Mouse (Mus musculus) embryo, embryonic 10.5 days (tissue): ENCODE results near the gene Sytl4.
A peak's percentile ranks its signal among the peaks of the same experiment; 100 is the strongest.

Source experiments
- DNase-seq: peaks from one replicate; pipeline ENCODE4 v3.0.0-alpha.2; 2015; ENCODE audit warnings: low spot score

Gene Sytl4

DNA sequence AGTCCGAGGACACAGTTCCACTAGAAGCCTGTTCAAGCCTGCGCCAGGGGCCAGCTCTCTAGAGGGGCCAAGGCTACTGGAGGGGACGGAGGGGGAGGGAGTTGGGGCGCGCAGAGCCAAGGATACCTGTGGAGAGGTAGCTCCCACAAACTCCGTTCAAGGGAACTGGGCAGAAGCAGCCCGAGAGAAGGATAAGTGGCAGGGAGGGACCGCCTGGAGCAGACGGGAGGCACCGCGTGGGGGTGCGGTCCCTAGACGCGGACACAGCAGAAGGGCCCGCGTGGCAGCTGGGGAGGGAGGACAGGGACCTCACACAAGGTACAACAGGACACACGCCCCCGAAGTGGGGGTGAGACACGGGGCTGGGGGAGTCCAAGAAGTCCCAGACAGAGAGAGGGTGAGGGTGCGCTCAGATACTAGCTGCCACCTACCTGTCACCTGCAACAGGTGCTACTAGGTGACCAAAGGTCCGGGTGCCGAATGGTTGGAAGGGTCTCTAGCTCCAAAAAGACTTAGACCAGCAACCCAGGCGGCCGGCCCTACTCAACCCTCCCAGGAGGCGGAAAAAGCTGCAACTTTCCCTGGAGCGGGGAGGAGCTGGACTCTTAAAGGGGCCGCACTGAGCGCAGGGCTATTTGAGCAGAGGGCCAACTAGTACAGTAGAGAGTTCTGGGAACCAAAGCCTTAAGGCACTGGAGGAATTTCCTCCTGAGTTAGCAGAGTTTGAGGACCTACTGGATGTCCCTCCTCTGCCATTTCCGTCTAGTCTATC, at the start of gene Sytl4:
Gene Sytl4 (minus strand): TSS at position 582 of the 772 bp plus-strand sequence.
- DNase-seq: peak; percentile 63

DNA sequence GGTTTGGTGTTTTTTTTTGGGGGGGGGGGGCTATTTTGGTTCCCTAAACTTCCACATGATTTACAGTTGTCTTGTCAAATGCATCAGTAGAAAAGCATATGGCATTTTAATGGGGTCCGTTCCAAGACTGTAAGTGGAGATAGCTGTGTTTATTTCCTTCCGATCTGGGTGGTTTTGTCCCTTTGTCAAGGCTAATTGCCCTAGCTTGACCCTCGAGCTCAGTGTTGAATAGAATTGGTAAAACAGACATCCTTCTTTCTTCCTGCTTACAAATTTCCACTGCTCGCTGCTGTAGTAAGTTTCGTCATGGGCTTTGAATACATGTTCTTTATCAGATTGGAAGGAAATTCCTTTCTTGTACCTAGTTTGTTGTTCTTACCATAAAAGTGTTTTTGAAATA, 39.1 kb upstream of the Sytl4 start:
- DNase-seq: peak; percentile 6

DNA sequence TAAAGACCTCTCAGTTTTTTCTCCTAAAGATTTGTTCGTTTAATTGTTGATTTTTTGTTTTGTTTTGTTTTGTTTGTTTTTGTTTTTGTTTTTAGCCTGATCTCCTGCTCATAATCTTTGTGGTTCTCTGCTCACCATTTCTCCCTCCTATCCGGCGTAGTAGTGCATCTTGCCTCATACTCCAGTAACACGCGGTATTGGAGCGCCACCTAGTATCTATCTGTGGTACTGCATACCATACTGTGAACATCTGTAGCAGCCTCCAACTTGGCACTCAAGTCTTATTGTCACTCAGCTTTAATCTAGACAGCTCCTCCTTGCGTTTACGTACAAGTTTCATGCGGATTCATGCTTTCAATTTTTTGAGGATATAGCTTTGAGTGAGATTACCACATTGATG, 37.4 kb upstream of the Sytl4 start:
- peak; percentile 82 for DNase-seq

DNA sequence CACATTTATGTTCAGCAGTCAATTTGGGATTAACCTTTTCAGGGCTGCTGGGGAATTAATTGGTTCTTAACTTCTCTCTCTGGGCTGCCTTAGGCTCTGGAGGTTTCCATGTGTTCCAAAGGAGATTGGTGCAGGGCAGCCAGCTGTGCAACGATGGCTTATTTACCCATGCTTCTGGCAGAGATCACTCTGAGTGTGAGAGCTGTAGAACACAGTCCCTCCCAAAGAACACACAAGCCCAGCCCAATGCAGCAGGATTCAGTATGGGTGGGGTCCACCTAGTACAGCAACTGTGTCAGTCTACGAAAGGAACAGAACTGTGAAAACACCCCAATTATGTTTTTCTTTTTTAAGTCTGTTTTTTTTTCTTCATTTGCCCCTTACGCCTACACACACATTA, 14.3 kb upstream of the Sytl4 start:
- DNase-seq: no peak

DNA sequence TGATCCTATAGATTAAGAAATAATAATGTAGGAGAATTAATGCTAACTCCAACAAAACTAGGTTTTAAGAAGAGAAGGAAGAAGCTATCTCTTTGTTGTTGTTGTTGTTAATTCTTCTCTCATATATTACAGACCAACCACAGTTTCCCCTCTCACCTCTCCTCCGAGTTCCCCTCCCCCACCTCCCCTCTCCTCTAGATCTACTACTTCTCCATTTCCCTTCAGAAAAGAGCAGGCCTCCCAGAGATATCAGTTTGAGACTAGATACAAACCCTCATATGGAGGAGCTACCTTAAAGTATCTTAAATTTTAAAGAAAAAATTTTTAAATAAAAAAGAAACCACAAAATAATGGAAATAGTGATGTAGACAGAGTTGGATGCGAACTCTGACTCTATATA, 17.0 kb downstream of the Sytl4 start:
- DNase-seq: no peak

DNA sequence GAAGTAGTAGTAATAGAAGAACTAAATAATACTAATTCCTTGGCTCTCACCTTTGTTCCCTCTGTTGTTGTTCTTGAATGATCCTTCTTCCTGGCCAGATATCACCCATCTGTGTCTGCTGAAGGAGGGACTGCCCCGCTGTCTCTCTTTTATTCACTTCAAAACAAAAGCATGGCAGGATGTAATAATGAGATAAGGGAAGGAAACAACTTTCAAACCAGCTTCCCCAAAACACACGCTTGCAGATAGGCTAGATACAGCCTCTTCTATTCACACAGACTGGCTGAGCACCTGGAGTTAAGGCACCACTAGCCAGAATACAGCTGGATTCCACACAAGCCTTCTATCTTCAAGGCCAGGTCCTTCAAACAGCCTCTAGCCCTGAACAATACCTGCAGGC, 21.0 kb downstream of the Sytl4 start:
- DNase-seq: no peak

DNA sequence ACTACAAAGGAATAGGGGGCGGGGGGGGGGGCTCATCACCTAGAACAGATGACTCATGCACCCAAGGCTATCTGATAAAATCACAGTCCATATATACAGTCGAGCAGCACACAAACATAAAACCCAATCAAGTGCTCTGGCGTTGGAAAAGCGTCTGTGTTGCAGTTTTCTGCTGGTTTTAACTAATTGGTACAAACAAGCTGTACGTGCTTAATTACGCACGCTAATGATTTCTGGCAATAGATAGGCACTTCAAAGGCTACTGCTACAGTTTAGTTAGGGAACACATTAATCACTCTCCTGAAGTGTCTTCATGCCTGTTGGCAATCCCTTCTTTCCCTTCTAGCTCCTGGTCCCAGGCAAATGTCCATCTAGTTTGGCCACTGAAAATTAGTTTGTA, 27.0 kb downstream of the Sytl4 start:
- DNase-seq: no peak

DNA sequence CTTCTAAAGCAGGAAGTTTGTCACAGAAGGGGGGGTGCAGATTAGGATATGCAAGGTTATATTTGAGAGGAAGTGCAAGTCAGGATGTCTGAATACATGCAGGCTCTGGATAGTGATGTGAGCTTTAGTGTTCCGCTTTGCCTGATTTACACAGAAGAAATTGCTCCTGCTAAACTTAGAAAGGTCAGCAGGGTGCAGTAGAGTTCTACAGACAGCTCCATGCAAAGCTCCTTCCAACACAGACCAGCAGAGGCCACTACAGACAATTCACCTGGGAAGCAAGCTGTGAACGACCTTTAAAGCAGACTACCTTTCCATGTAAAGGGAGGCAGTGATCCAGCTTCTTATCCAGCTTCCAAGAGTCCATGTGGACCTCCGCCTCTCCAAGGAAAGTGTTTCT, 34.2 kb downstream of the Sytl4 start:
- DNase-seq: peak; percentile 68

DNA sequence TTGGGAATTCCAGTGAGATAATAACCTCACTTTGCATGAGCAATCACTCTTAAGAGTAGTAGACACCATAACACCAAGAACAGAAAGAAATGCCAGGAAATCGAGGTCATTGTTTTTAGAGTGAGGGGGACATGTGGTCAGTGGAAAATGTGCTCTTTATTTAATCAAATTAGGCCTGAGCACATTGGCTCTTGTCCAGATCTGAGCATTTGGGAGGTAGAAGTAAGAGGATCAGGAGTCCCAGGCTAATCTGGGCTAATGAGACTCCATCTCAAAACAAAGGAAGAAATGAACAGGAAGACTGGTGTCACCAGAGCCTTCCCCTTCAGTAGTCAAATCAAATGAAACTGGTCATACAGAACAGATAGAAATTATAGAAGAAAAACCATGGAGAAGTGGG, 42.1 kb downstream of the Sytl4 start:
- no peak for DNase-seq

DNA sequence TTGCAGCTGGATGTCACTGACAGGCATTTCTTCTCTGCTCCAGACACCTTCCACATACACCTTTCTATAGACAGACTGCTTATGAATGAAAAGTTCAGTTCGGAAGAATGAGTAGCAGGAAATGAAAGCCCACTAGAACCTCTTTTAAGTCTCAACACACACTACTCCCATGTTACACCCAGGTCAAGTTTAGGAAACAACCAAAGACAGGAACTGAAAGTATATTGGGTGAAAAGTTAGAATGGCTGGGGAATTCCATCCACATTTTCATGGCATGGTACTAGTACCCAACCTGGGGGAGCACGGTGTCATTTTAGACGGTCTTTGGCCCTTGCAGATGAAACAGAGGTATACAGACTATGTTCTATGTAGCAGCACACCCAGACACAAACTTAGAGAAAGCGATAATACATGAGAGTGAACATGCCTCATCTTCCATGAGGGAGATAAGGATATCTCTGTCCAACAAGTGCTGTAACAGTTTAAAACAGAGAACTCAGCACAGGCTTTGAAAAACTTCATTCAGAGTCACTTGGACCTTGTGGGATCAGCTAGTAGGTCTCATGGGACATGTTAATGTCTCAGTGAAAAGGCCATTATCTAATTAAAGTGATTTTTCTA, 44.9 kb downstream of the Sytl4 start:
- DNase-seq: no peak

DNA sequence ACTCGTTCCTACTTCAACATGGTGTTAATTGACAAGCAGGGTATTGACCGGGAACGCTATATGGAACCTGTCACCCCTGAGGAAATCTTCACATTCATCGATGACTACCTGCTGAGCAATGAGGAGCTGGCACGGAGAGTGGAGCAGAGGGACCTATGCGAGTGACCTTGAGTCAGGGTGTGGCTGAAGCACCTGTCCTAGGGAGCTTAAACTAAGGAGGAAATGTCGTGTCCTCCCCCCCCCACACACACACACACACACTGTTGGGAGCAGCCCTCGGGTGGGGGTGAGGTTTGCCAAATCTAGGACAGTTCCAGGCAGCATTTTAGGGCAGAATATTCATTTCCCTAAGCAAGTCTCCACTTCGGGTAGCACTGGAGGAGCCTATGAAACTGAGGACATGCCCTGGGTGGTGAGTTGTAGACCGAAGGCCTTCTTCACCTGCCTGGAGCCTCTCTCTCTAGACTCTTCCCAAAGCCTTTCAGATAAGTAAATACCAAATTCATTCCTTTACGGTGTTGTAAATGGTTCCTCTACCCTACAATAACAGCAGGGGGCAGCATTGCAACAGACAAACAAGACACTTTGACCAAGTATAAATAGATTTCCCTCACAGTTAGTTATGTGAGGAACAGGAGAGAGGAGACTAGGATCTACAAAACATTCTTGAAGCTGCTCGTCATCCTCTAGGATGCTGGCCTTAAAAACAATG, 50.2 kb downstream of the Sytl4 start:
- peak; percentile 55 for DNase-seq

DNA sequence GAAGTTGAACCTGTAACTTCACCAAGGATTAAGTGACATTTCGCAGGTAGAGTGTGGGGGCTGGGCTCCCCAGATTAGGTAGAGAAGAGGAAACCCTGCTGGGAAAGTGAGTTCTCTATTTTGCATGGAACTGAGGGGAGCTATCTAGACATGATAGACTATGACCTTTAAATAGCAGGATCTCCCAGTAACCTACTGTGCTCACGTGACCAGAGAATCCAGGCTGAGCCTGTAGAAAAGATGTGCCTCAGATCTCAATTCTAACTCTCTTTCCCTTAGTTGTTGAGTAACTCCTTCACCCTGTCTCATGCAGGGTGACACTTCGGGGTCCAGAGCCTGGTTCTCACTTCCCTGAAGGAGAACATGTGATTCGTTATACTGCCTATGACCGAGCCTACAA, 54.9 kb downstream of the Sytl4 start:
- DNase-seq: no peak

DNA sequence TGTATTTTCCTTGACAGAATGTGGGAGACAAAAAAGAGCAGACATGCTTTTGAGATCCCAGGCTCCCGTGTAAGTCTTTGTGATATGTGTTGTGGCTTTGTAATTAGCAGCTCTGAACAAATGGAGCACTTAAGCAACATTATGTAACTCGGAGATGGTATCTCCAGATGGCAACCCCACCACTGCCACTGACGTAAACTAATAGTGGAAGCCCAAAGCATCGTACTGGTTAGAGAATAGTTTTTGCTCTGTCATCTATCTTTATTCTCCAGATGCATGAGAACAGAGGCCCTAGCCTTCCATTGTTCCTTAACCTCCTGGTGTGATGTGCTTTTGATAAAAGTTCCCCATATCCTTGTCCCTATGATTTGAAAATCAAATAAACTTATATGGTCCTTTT, 60.4 kb downstream of the Sytl4 start:
- no peak for DNase-seq

DNA sequence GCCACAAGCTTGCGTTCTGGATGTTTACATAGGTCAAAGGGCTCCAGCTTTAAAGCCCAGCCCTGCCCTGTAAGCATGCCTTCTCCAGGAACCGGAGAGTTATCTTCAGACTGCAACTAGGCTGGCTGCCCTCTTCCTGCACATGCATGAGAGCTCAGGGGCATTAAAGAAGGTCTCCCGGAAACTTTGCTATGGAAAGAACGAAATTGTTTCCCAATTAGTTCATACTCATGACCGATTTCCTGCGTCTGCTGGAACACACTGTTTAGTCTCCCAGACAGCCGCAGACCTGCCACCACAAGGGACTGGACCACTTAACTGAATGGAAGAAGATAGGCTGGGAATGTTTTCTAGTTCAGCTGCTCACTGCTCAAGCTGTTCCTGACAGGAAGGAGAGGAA, 67.4 kb downstream of the Sytl4 start:
- no peak for DNase-seq

DNA sequence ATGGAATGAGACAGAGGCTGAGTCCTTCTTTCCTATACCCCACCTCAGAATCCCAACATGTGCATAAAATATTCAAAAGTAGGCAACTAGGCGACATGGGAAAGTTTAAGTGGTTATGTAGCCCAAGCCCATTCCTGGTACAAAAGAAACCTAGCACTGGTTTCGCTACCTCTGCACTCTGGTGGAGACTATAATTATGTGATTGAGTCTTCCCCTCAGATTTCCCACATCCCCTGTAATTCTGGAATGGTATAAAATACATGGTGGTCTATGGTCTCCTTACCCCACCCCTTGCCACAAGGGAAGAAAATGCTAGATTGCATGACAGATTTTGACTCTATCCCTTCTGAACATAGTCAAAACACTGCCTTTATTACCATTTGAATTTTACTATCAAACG, 68.6 kb downstream of the Sytl4 start:
- DNase-seq: no peak

DNA sequence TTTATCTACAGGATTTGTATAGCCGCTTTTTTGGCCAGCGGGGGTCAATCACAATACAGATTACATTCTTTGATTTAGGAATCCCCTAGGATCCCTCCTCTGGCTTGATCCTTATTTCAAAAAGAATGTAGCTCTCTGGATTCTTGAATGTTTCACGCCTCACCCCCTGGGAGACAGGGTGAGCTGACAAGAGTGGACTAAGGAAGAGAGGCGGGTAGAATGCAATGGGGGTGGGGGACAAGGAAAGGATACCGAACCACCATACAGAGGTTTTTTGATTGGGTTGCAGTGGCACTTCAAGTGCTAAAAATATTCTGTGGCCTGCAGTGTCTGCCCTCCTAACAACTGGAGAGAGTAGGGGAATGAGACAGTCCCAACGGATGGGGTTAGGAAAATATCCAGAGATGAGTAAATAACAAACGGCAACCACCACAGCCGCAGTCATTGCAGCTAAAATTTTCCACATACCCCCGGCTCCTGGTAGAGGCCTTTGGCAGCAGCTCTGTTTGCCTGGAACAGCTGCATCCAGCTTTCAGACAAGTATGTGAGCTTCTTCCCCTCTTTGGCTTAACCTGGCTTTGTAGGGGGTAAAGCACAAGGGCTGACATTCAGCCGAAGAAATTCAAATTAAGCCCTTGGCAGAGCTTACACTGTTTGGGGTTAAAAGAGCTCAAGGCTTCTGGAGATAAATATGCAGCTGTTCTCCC, 70.1 kb downstream of the Sytl4 start:
- no peak for DNase-seq

DNA sequence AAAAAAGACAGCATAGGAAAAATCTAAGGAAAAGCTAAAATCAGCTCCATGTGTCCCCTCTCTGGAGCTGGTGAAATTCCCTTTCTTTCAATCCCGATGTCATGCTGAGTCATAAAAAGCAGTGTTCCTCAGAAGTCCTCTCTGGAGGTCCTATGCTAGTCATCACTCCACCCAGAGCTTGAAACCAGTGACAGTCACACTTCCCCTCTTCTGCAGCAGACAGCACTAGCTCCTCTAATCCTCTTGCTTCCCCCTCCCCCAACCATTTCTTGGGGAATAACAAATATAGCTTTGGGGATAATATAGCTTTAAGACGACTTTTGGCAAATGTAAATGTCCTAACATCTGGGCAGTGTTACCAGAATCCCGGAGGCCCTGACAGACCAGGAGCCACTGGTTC, 73.4 kb downstream of the Sytl4 start, which contains the start of gene Srpx2:
Gene Srpx2 (plus strand): TSS at position 166 of the 400 bp plus-strand sequence.
- DNase-seq: no peak

DNA sequence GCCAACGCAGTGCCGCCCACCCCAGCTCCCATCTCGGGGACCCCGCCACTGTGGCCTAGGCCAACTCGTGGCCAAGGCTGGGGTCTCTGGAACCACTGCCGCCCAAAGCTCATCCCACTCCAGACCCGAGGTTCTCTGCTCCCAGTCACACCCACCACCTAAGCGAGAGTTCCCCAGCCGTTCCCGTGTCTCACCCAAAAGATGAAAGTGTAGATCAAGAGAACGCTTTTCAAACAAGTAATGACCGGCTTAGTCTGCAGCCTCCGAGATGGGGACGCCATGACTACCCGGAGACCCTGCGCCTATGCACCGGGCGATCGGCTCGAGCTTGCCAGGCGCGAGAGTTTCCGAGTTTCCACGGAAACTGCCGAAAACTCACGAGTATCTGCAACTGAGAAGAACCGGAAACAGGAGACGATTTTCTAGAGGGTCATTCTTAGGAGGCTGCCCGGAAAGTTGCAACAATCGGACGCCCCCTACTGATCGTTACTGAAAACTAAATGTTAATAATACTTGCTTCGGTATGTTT, 83.5 kb downstream of the Sytl4 start, which contains the start of gene Tspan6:
Gene Tspan6 (minus strand): TSS at position 416 of the 529 bp plus-strand sequence.
- DNase-seq: peak; percentile 90

DNA sequence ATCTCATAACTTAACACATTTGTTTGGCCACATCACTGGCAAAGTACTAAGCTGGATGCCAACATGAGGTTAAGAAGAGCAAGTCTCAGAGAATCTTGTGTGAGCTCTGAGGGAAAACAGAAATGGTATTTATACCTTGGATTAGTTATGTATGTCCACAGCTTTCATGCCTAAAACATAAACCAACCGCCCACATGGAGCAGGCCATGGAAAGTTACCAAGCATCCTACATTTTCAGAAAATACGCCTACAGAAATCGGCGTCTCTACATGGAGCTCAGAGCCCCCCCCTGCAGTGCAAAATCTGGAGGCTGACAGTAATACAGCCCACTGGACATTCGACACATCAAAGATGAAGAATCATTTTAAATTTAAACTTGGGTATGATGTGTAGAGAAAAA, 93.5 kb downstream of the Sytl4 start:
- DNase-seq: no peak

DNA sequence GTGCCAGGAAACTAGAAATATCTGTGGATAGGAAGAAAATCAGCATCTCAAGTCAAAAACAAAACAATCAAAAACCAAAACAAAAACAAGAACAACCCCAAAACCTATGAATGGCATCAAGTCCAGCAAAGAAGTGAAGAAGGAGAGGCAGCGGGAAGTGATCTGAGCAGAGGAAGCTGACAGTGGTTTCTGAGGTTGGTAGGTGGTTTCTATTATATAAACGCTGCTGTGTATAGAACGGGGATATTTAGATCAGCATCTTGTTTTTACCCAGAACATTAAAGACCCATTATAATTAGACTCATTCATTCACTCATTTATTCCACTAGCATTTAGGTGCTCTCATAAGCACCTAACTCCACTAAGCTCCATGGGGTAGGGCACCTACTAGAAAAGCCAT, 94.3 kb downstream of the Sytl4 start:
- DNase-seq: no peak
